Mouse (Mus musculus): ENCODE measurements around the gene Adh4.
A peak's percentile ranks its signal among the peaks of the same experiment; 100 is the strongest.
"Not testable (repeated sequence)": the region's sequence is repeated elsewhere in the genome, so short reads cannot be mapped to it uniquely, and the experiment has no call there.

Adh4 gene

DNA sequence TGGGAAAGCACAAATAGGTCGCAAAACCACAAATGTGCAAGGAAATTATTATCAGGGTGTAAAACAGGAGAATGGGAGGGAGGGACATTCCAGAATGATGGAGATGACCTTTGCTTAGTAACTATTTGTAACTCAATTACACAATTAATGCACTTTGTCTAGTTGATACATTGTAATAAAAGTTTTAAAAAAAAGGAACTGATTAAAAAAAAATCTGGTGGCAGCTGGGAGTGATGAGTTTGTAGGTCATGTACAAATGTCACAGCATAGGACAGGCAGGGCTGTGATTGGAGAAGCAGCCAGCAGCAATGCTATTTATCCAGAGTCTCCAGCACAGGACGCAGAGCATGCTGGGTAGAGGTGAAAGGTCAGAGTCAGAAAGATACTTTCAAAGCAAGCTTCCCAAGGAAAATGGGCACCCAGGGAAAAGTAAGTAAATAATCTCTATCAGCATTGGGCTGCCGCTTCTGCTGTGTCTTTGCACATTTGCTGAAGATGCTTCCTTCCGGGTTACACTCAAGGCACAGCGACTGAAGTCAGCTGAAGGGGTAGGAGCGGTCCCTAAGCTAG is at the start of gene Adh4:
TSS of gene Adh4 (plus strand) at position 346 of the 570 bp plus-strand sequence.
- no peak for DNase-seq

- DNase-seq: no peak
These were observed 49.1 kb upstream of the Adh4 start for GRCm38 (mm10) chr3:138366181-138366580.

- no peak for DNase-seq
These were observed 45.7 kb upstream of the Adh4 start for GRCm38 (mm10) chr3:138369546-138369945.

GRCm38 (mm10) chr3:138370289-138370688 is 45.0 kb upstream of the Adh4 start:
- not testable (repeated sequence) for DNase-seq

DNA sequence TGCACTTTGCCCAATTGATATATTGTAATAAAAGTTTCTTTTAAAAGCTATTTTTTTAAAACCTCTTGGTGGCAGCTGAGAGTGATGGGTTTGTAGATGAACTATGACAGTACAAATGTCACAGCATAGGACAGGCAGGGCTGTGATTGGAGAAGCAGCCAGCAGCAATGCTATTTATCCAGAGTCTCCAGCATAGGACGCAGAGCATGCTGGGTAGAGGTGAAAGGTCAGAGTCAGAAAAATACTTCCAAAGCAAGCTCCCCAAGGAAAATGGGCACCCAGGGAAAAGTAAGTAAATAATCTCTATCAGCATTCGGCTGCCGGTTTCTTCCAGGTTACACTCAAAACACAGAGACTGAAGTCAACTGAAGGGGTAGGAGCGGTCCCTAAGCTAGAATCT is 41.3 kb upstream of the Adh4 start:
- no peak for DNase-seq

DNA sequence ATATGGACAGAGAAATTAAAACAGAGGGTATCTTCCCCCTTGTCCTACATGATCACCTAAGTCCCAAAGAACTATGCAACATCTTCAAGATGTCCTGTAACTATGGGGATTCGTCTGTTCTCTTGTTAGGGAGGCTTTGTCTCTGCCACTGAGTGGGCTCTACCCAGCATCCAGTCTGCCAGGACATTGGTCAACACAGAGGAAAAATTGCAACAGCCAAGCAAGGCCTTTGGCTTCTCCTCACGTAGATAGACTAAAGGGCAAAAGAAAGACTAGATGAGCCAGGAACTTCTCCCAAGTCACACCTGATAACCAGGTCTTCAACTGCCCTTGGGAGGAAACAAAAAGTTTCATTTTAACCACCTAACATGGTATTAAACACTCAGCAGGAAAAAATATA is 40.1 kb upstream of the Adh4 start:
- DNase-seq: no peak

DNA sequence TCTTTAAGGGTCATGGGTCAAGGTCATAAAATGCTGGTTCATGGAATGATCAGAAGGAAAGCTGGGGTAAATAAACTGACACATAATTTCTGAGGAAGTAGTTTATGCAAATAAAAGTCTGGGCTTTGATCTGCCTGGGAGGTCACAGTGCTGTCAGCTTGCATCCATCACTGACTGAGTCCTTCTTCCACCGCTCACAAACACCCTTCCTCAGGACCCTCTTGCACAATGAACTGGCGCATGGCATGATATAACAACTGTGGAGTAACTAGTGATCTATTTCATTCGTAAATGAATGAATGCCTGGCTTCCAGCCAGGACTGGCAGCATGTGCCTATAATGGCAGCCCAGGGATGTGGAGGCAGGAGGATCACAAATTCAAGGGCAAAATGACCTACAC is 34.1 kb upstream of the Adh4 start:
- DNase-seq: no peak

DNA sequence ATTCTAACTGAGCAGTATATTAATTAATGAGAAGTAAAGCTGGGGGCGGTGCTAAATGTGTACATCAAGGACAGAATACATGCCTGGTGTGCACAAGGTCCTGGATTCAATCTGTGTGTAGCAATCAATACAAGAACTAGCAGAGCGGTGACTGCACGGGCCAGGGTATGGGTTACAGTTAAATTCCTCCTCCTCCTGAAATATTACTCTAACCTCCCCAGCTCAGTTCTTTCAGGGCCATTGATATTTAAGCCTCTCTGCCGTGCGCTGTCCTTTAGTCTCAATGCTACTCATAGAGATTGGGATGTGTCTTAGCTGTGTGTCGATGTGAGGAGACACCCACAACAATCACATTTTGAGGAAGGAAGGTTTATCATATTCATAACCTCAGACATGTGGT is 28.1 kb upstream of the Adh4 start:
- DNase-seq: no peak

DNA sequence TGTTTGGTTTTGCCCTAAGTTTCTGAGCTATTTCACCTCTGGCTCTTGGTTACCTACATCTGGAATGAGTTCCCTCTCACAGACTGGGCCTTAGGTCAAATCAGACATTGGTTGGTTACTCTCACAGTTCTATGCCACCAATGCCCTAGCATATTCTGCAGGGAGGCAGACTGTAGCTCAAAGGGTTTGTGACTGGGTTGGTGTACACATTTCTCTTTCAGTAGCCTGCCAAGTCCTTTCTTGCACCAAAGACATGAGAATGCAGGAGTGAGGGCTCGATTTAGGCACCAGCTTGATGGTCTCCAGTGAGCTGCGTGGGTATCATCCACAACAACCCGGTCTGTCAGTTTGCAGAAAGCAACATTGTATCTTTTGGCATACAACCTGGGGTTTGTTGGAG is 10.4 kb upstream of the Adh4 start:
- DNase-seq: no peak

DNA sequence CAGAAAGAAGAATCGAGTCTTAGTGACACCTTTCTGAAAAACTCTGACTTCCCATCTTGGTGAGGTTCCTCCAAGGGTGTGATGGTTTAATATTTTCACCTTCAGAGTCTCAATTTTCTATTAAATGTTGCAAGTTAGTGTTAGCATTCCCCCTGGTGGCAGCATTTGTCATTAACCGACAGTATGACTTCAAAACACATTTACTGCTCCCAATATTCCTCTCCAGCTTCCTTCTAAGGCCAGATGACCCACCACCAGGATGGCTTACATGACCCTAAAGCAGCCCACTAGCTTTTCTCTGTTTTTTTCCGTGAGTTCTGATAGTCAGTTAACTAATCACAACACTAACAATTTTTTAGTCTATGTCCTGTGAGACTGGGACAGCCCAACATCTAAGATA is 9.9 kb upstream of the Adh4 start:
- peak; percentile 2 for DNase-seq

DNA sequence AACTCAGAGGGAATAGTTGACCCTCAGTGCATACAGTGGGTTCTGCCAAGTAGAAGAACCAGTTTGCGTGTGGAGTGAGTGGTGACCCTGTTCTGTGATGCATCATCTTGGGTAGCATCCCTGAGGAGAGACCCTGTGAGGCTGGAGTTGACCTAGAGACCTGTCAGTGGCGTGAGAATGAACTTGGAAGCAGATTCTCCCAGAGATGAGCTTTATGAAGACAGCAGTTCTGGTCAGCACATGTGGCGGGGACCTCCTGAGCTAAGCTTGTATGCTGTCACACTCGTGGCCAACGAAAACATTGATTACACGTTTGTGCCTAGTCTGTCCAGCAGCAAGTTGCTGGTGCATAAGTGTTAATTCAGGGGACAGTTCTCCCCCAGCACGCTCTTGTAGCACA is 9.4 kb upstream of the Adh4 start:
- DNase-seq: no peak

DNA sequence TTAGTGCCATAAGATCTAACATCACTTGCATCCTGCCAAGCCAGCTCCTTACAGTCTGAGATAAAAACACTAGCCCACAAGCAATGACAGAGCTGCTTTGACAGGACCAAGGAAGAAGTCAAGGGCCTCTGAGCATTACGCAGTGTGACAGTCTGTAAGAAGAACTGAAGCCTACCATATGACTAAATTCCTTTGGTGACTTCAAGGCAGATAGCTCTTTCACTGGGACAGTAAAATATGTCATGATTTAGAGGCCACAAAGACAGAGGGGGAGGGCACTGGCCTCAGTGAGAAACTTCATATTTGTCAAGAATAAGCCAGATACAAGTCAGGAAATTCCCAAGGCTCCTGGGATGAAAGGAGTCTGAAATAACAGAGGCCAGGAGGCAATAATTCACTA is 7.3 kb upstream of the Adh4 start:
- DNase-seq: no peak

DNA sequence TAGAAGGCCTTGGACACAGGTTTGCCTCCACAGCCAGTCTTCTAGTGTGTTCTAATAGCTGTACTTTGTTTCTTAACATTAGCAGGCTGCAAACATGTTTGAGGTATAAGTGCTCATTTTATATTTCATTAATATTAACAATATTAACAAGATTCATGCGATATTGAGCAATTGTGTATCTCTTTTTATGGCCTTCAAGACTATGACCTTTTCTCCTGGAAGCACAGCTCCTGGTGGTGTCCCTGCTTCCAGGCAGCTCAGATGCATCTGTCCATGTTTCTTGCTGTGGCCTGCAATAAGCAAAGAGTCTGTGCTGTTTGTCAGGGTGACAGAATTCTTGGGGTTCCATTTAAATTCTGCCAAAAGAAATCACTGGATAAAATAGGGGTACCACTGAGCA is 5.7 kb upstream of the Adh4 start:
- no peak for DNase-seq

DNA sequence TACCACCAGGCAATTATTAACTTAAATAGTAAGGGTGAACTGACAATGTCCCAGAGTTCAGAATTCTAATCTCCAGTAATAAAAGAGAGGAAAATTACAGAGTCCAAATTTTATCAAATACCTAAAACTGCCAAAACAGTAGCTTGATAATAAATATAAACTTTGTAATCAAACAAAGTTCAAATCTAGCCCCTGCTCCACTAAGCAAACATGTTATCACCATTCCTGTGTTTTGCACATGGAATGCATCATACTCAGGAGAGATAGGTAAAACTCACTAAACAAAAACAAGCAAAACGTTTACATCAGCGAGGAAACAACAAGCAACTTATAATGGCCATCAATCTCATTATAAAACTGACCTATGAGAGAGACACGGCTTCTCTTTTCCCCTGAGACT is 5.1 kb upstream of the Adh4 start:
- DNase-seq: no peak

- no peak for DNase-seq
These were observed 4.1 kb downstream of the Adh4 start for GRCm38 (mm10) chr3:138419369-138419768.

GRCm38 (mm10) chr3:138420385-138420784 is 5.1 kb downstream of the Adh4 start:
- no peak for DNase-seq

- DNase-seq: no peak
These were observed 8.4 kb downstream of the Adh4 start for GRCm38 (mm10) chr3:138423664-138424063.

DNA sequence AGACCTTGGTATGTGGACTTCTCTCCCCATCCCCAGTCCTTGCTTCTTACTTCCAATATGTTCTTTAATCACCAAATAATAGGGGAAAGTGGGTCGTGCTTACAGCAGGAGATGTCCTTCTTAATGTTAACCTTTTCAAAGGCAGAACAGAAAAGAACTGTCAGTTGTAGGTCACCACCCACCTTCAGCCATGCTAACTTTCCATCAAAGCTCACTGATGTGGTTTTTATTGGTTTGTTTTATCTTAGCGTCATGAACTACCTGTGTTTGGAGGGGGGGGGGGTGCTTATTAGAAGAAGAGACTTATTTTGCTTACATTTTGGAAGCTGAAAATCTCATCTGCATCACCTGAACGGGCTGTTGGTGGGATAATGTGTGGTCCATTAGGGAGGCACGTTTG is 9.0 kb downstream of the Adh4 start:
- no peak for DNase-seq

GRCm38 (mm10) chr3:138430360-138430976 is 15.2 kb downstream of the Adh4 start:
- no peak for DNase-seq

DNA sequence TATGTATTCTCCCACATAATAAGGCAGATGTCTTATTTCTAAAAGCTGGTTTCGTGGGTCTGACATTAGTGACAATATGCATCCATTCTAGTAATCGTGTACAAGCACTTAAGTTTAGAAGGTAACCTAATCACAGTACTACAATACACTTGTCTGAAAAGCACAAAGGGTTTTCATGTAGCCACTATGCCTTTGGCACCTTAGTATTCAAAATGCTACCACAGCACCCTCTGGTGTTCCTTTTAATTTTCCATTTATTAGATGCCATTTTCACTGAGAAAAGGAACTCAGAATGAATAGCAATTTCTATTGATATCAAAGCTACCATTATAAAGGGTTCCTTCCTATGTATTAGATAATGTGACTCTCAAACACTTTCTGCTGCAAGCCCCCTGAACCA is 16.6 kb downstream of the Adh4 start:
- DNase-seq: no peak

DNA sequence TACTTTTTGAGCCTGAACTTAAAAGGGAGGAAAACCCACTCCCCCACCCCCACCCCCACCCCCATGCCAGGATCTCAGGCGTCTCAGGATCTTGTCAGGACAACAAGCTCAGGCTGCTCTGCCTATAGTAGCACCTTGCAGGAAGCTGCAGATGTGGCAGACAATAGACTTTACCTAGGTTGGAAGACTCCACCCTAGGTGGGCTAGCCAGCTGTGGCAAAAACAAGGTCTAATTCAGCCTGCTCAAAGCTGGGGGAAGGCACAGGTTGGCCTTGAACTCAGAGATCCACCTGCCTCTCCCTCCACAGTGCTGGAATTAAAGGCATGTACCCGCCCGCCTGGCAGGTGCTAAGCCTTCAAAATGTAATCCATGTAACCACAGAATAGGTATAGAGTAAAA is 23.4 kb downstream of the Adh4 start:
- DNase-seq: no peak

DNA sequence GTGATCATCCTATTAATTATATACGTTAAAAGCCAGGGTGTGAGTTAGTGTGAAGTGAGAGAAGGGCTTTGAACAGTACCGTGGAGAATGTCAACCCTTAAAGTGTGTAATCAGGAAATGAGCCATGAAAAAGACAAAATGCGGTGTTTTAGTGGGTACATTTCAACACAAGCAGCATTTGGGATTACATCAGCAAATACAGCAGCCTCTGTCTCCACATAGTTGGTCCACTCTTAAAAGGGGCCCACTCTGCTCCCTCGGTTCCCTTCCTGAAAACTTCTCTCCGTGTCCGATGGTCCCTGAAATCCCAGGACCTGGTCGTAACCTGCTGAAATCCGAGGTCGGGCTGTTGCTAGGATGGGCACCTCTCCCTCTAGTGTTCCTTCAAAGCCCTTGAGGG is 26.9 kb downstream of the Adh4 start:
- no peak for DNase-seq

- peak; percentile 90 for DNase-seq
These were observed 27.6 kb downstream of the Adh4 start, which contains the start of gene Adh5 for GRCm38 (mm10) chr3:138442612-138443464. Gene Adh5, plus strand, starts transcription at chr3:138443093.

DNA sequence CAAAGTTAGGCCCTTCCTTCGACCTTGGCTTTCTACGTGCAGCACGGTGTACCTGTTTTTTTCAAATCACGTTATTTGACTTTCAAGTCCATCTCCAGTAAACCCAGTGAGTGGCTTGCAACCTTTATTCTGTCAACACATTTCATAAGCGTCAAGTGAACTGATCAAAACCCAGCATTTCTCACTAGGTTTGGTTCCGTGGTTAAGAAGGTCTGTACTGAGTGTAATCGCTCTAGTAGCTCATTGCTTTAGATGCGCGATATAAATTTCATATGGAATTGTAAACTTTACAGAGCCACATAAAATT is 28.2 kb downstream of the Adh4 start:
- no peak for DNase-seq

All from cerebellum, adult 11 months (tissue).